Mouse (Mus musculus) CD8-positive naive resting alpha-beta T cell, adult 2 months (primary cell): ENCODE data around the gene Trabd2b.

Source experiments
- DNase-seq, 2 experiments: peaks; one replicate each; pipeline ENCODE4 v3.0.0; 2022; ENCODE audit warnings: low read depth in 2 of 2, low spot score in 2 of 2

The Trabd2b gene

GRCm38 (mm10) chr4:114442186-114442585, 35.7 kb downstream of the Trabd2b start:
- no peak for DNase-seq

GRCm38 (mm10) chr4:114442661-114443060, 36.1 kb downstream of the Trabd2b start:
- DNase-seq = no peak

GRCm38 (mm10) chr4:114448393-114449052, 42.0 kb downstream of the Trabd2b start:
- DNase-seq = no peak

GRCm38 (mm10) chr4:114453101-114453500, 46.6 kb downstream of the Trabd2b start:
- no peak for DNase-seq

- no peak for DNase-seq
Observed at GRCm38 (mm10) chr4:114454016-114454415, 47.5 kb downstream of the Trabd2b start.

GRCm38 (mm10) chr4:114454495-114455186, 48.1 kb downstream of the Trabd2b start:
- no peak for DNase-seq

- DNase-seq = no peak
Observed at GRCm38 (mm10) chr4:114457111-114457510, 50.6 kb downstream of the Trabd2b start.

- no peak for DNase-seq
Observed at GRCm38 (mm10) chr4:114459591-114459990, 53.1 kb downstream of the Trabd2b start.

- DNase-seq = no peak
Observed at GRCm38 (mm10) chr4:114460401-114460800, 53.9 kb downstream of the Trabd2b start.

- no peak for DNase-seq
Observed at GRCm38 (mm10) chr4:114461093-114461492, 54.6 kb downstream of the Trabd2b start.

- DNase-seq = no peak
Observed at GRCm38 (mm10) chr4:114465641-114466040, 59.1 kb downstream of the Trabd2b start.

GRCm38 (mm10) chr4:114467371-114468094, 61.0 kb downstream of the Trabd2b start:
- no peak for DNase-seq

- DNase-seq = no peak
Observed at GRCm38 (mm10) chr4:114468095-114468429, 61.5 kb downstream of the Trabd2b start.

GRCm38 (mm10) chr4:114469881-114470280, 63.4 kb downstream of the Trabd2b start:
- DNase-seq = no peak

GRCm38 (mm10) chr4:114472143-114472542, 65.6 kb downstream of the Trabd2b start:
- no peak for DNase-seq

GRCm38 (mm10) chr4:114476316-114476715, 69.8 kb downstream of the Trabd2b start:
- DNase-seq = no peak

GRCm38 (mm10) chr4:114477082-114477771, 70.7 kb downstream of the Trabd2b start:
- DNase-seq = no peak

- DNase-seq = no peak
Observed at GRCm38 (mm10) chr4:114481518-114481917, 75.0 kb downstream of the Trabd2b start.

GRCm38 (mm10) chr4:114484173-114484572, 77.6 kb downstream of the Trabd2b start:
- no peak for DNase-seq

- DNase-seq = no peak
Observed at GRCm38 (mm10) chr4:114485996-114486395, 79.5 kb downstream of the Trabd2b start.

- no peak for DNase-seq
Observed at GRCm38 (mm10) chr4:114486885-114487531, 80.5 kb downstream of the Trabd2b start.
